Mouse (Mus musculus): ENCODE results near the gene Gm14180.
"Not testable (repeated sequence)": the region's sequence is repeated elsewhere in the genome, so short reads cannot be mapped to it uniquely, and the experiment has no call there.

Gm14180 gene

DNA sequence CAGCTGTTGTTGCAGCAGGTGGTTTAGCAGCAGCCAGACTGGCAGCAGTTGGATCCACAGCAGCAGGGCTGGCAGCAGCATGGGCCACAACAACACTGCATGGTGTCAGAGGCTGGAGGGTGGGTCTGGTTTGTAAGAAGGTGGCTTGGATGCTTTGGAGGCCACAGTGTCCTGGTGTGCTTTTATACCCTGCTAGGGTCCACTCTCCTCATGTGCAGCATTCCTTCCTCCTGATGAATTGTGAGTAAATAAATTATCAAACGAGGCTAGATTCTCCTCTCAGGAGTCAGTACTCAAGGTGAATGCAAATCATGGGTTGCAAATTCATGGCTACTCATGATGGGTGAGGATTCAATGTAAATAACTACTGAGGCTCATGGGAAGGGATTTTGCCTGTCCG is at the start of gene Gm14180:
Gene Gm14180 (minus strand): TSS at position 101 of the 400 bp plus-strand sequence.
- in situ Hi-C loops (cut with MboI, MseI): no loop called here

DNA sequence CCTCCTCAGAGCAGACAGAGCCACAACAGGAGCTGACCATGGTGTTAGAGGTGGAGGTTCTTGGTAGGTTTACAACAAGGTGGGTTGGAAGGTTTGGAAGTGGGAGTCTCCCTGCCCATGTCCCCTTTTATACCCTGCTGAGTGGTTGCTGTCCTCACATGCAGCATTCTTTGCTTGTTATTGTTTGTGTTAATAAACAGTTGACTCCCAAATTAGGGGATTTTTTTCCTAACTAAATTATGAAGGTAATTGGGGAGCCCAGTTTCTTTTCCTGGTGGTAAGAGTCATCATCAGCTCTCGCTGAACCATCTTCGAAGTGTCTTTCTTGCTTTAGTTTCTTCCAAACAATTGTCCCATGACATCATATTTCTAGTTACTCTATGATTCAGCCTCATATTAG is 46.5 kb upstream of the Gm14180 start, which contains the start of gene Krtap4-8:
Gene Krtap4-8 (minus strand): TSS at position 101 of the 400 bp plus-strand sequence.
- in situ Hi-C loops (cut with MboI, MseI): no loop called here

DNA sequence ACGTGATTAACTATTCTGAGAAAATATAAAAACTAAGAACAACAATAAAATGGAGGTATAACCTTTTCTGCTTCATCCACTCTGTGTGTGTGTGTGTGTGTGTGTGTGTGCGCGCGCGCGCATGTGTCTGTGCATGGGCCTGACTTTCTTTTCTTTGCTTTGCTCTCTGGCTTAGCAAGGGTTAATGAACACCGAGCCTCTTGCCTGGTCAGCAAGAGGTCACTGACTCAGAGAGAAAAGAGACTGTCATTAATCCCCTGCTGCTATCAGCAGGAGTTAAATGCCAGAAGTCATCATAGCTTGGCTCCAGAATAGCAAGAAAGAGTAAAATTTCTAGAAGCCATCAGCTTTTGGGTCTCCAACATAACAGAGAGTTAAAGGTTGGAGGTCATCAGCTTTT is 44.3 kb upstream of the Gm14180 start:
- in situ Hi-C loops (cut with MboI, MseI): no loop called here

DNA sequence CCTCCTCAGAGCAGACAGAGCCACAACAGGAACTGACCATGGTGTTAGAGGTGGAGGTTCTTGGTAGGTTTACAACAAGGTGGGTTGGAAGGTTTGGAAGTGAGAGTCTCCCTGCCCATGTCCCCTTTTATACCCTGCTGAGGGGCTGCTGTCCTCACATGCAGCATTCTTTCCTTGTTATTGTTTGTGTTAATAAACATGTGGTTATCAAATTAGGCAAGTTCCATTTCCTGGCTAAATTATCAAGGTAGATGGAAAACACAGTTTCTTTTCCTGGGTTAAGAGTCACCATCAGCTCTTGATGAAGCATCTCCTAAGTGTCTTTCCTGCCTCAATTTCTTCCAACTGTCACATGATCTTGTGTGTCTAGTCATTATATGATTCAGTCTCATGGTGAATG is 38.7 kb upstream of the Gm14180 start, which contains the start of gene Gm11595:
Gene Gm11595 (minus strand): TSS at position 101 of the 400 bp plus-strand sequence.
- in situ Hi-C loops (cut with MboI, MseI): not testable (repeated sequence)

DNA sequence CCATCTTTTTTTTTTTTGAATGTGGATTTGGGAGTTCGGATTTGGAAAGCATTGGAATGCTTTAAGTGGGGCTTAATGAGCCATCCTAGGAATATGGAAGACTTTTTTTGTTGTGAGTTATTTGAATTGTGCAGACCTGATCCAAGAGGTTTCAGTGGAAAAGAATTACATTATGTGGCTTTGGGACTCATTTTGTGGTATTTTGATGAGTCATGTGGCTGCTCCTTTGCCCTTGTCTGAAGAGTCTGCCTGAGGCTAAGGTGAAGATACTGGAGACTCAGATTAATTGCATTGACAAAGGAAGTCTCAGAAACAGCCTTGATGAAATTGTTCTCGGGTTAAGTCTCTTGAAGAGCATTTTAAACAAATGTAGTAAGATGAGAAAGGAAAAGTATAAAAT is 34.3 kb upstream of the Gm14180 start:
- in situ Hi-C loops (cut with MboI, MseI): no loop called here

DNA sequence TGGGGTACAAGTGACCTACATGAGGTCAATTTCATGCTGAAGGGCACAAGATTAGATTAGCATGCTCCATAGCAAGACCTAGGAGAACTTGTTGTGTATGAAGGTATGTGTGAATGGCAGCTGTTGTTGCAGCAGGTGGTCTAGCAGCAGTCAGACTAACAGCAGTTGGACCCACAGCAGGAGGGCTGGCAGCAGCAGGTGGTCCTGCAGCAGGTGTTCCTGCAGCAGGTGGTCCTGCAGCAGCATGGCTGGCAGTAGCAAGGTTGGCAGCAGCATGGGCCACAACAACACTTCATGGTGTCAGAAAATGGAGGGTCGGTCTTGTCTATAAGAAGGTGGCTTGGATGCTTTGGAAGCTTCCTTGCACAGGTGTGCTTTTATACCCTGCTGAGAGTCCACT is 24.8 kb upstream of the Gm14180 start:
- in situ Hi-C loops (cut with MboI, MseI): no loop called here

DNA sequence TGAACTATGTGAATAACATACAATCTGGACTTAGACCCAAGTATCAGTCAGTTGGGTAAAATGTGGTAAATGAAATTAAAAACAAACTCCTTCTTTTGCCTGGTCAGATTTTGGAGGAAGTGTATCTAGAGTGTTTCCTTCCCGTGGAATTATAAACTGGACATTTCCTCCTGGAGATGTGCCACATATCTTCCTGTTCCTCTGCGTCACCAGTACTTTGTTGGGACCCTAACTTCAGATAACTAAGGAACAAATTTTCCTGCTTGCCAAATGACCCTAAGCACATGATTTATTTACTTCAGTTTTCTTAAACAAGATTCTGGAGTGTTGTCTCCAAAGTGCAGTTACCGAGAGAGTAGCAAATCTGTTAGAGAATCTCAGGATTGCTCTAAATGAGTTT is 9.9 kb upstream of the Gm14180 start:
- in situ Hi-C loops (cut with MboI, MseI): no loop called here

DNA sequence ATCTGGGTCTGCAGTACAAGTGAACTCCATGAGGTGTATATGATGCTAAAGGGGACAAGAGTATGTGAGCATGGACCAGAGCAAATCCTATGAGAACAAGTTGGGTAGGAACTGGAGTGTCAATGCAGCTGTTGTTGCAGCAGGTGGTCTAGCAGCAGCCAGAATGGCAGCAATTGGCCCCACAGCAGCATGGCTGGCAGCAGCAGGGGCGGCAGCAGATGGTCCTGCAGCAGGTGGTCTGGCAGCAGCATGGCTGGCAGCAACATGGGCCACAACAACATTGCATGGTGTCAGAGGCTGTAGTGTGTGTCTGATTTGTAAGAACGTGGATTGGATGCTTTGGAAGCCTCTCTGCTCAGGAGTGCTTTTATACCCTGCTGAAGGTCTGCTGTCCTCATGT is 10.0 kb downstream of the Gm14180 start:
- in situ Hi-C loops (cut with MboI, MseI): no loop called here

DNA sequence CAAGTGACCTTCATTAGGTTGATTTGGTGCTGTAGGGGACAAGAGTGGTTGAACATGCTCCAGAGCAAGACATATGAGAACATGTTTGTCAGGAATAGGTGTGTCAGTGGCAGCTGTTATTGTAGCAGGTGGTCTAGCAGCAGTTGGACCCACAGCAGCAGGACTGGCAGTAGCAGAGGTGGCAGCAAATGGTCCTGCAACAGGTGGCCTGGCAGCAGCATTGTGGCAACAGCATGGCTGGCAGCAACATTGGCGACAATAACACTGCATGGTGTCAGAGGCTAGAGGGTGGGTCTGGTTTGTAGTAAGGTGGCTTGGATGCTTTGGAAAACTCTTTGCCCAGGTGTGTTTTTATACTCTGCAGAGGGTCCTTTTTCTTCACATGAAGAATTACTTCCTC is 15.3 kb downstream of the Gm14180 start:
- in situ Hi-C loops (cut with MboI, MseI): no loop called here

DNA sequence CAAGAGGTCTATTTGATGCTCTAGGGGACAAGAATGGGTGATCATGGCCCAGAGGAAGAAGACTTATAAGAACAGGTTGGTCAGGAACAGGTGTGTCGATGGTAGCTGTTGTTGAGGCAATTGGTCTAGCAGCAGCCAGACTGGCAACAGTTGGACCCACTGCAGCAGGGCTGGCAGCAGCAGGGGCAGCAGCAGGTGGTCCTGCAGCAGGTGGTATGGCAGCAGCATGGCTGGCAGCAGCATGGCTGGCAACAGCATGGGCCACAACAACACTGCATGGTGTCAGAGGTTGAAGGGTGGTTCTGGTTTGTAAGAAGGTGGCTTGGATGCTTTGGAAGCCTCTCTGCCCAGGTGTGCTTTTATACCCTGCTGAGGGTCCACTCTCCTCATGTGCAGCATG is 43.6 kb downstream of the Gm14180 start, which contains the start of gene Gm14190:
Gene Gm14190 (minus strand): TSS at position 278 of the 400 bp plus-strand sequence.
- in situ Hi-C loops (cut with MboI, MseI): no loop called here

DNA sequence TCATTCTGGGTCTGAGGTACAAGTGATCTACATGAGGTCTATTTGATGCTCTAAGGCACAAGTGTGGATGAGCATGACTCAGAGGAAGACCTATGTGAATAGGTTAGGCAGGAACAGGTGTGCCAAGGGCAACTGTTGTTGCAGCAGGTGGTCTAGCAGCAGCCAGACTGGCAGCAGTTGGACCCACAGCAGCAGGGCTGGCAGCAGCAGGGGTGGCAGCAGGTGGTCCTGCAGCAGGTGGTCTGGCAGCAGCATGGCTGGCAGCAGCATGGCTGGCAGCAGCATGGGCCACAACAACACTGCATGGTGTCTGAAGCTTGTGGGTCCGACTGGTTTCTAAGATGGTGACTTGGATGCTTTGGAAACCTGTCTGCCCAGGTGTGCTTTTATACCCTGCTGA is 48.9 kb downstream of the Gm14180 start:
- in situ Hi-C loops (cut with MboI, MseI): not testable (repeated sequence)

Measured in T-helper 17 cell (primary cell).